Mouse (Mus musculus) MEL (cell line): Measurements from ENCODE around the gene Tjp2.

Source experiments
- CTCF ChIP-seq, 3 experiments: IDR thresholded peaks in 2 of 3; conservative IDR thresholded peaks in 1 of 3; 2 replicates each; pipeline ENCODE4 v1.5.1; 2011 to 2012; ENCODE audit warnings: low read length in 3 of 3, low read depth in 2 of 3, mild to moderate bottlenecking in 2 of 3, improper control_type of control experiment in 1 of 3, inconsistent platforms in 1 of 3, mixed read lengths in 1 of 3, moderate library complexity in 1 of 3; ENCODE audit not compliant: control insufficient read depth in 1 of 3, insufficient read depth in 1 of 3, poor library complexity in 1 of 3, severe bottlenecking in 1 of 3
- EP300 ChIP-seq, 2 experiments: IDR thresholded peaks; 2 replicates each; pipeline ENCODE4 v1.6.1; 2011; ENCODE audit warnings: improper control_type of control experiment in 2 of 2, low read length in 2 of 2, low read depth in 1 of 2, mild to moderate bottlenecking in 1 of 2
- POLR2A ChIP-seq, 2 experiments: IDR thresholded peaks; 2 replicates each; pipeline ENCODE4 v1.6.1; 2011 to 2012; ENCODE audit warnings: low read length in 2 of 2, mild to moderate bottlenecking in 2 of 2, control low read depth in 1 of 2, improper control_type of control experiment in 1 of 2, low read depth in 1 of 2, moderate library complexity in 1 of 2; ENCODE audit not compliant: control insufficient read depth in 1 of 2, insufficient read depth in 1 of 2, poor library complexity in 1 of 2
- USF1 ChIP-seq: IDR thresholded peaks from 2 replicates; pipeline ENCODE4 v1.6.1; 2014; ENCODE audit warnings: low read depth, mild to moderate bottlenecking, inconsistent platforms, low read length, improper control_type of control experiment, moderate library complexity

DNA sequence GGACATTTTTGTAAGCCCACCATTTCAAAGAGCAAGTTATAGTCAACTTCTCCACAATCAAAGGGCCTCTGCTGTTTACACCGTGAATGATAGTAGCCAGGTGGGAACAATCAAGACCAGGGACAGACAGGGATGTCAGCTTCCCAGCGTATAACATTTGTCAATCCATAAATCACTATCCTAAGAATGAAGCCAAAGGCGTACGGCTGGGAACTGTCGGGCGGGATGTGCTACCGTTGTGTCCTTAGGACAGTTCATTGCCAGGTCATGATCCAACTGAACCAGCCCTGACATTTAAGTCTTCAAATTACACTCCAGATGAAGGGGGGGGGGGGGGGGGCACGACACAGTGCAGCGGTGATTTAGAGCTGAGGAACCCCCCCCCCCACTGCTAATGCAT is 65.5 kb downstream of the Tjp2 start:
- TF ChIP-seq CTCF (IDR thresholded peaks at IDR 0.05 in 2 of 3, conservative IDR thresholded peaks at IDR 0.05 in 1 of 3; ENCODE audit: control insufficient read depth in 1 of 3, insufficient read depth in 1 of 3, low read depth in 2 of 3, low read length in 3 of 3, poor library complexity in 1 of 3, severe bottlenecking in 1 of 3) (no peak), USF1 (no peak), EP300 (IDR thresholded peaks at IDR 0.05; ENCODE audit: low read depth in 1 of 2, low read length in 2 of 2) (no peak), POLR2A (IDR thresholded peaks at IDR 0.05; ENCODE audit: control insufficient read depth in 1 of 2, insufficient read depth in 1 of 2, low read depth in 1 of 2, low read length in 2 of 2, poor library complexity in 1 of 2) (no peak)
